Mouse (Mus musculus) stomach, embryonic 15.5 days (tissue): ENCODE measurements around the gene Cops2. TPM values are rescaled to one million over a fixed set of nuclear protein-coding genes. Genes with fewer than 3 reads are reported as not detected.

Experiments
- ATAC-seq: fragments of 200-750 bp; cut with Nextera tagmentation; 2 replicates; pipeline ENCODE4 v1.8.0; 2017; ENCODE audit warnings: low read depth, moderate number of reproducible peaks, moderate TSS enrichment; ENCODE audit not compliant: insufficient read depth, low FRiP score
- H3K27ac ChIP-seq: fragments of 300-500 bp; sonication (generic); 2 replicates; pipeline ENCODE4 v1.5.1; 2015; ENCODE audit warnings: mild to moderate bottlenecking, inconsistent platforms
- H3K27me3 ChIP-seq: fragments of 300-500 bp; sonication (generic); replicated peaks from 2 replicates; pipeline ENCODE4 v1.6.1; 2015; ENCODE audit warnings: inconsistent platforms
- H3K36me3 ChIP-seq: fragments of 300-500 bp; sonication (generic); 2 replicates; pipeline ENCODE4 v1.6.1; 2015; ENCODE audit warnings: inconsistent platforms
- H3K4me1 ChIP-seq: fragments of 300-500 bp; sonication (generic); 2 replicates; pipeline ENCODE4 v1.6.1; 2015; ENCODE audit warnings: inconsistent platforms
- H3K4me2 ChIP-seq: fragments of 300-500 bp; sonication (generic); 2 replicates; pipeline ENCODE4 v1.6.1; 2015; ENCODE audit warnings: mild to moderate bottlenecking, inconsistent platforms
- H3K4me3 ChIP-seq: fragments of 300-500 bp; sonication (generic); replicated peaks from 2 replicates; pipeline ENCODE4 v1.5.1; 2015; ENCODE audit warnings: inconsistent platforms
- H3K9ac ChIP-seq: fragments of 300-500 bp; sonication (generic); 2 replicates; pipeline ENCODE4 v1.6.1; 2015; ENCODE audit warnings: inconsistent platforms
- H3K9me3 ChIP-seq: fragments of 300-500 bp; sonication (generic); 2 replicates; pipeline ENCODE4 v1.6.1; 2016; ENCODE audit warnings: inconsistent platforms
- whole genome bisulfite sequencing: fragments of 180-500 bp; shearing (Covaris S2); methylation state at CpG from one replicate; pipeline ENCODE4 v1.1.7; 2015; 5-methylcytosine and 5-hydroxymethylcytosine counted together
- polyA plus RNA-seq: library from polyadenylated mRNA; unstranded; fragments of >200 nt; fragmentation: Nextera tagmentation; extraction: Ambion mirVana; gene quantifications from 2 replicates; pipeline ENCODE4 v1.2.1, GENCODE M21; 2015

Gene Cops2
- 66.1 and 69.4 TPM in 2 replicates for polyA plus RNA-seq

DNA sequence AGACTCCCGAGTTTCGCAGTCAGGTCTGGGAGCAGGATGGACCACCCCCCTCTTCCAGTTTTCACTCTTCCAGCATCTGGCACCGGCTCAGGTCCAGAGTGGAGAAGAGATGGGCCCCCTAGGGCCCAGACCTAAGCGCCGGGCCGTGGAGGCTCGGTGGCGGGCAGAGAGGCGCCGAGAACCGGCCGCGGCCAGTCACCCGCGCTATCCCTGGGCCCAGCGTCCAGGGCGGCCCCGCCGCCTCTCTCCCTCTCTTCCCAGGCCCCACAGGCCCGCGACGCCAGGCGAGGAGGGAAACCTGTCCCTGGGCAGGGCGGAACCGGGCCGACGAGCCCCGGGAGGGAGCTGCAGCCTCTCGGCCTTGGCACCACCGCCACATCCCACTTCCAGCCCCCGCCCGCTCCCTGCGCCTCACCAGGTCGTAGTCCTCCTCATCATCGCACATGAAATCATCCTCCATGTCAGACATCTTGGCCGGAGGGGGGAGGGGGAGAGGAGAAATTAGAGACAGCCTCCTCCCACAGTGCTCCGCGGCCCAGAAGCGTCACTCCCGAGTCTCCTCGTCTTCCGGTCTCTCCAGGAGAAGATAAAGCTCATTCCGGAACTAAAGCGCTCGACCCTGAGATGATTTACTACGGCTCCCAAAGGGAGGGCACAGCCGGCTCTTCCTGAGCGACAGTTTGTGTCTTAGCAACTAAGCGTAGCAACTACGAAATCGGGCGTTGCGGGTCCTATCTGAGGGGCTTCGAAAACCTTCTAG lies at the start of gene Cops2, which contains the start of gene Galk2:
Gene Cops2 (minus strand): TSS at position 619 of the 760 bp plus-strand sequence.
Gene Galk2 (plus strand): TSS at position 589 of the 760 bp plus-strand sequence.
- Histone ChIP-seq H3K27me3 (no peaks in the 10 kb centered on the region), H3K9me3 (no peaks in the 10 kb centered on the region), H3K27ac (peak within 1 kb of the TSS; percentile 83), H3K4me2 (peak within 1 kb of the TSS; percentile 56), H3K4me3 (peak within 1 kb of the TSS; percentile 100), H3K36me3 (no peaks in the 10 kb centered on the region), H3K4me1 (no peaks in the 10 kb centered on the region), H3K9ac (peak within 1 kb of the TSS; percentile 100)
- under 1% methylated on average over 52 of the region's 54 CpGs for WGBS
- ATAC-seq: peak; percentile 99

- H3K27me3 ChIP-seq: no peaks in the 10 kb centered on the region
- no peaks in the 10 kb centered on the region for H3K36me3 ChIP-seq
- H3K9me3 ChIP-seq: no peaks in the 10 kb centered on the region
- no peaks in the 10 kb centered on the region for H3K4me1 ChIP-seq
- H3K4me3 ChIP-seq: no peak overlapping the region
- ATAC-seq: no peak; the same call in 1 of the 2 replicates
- H3K27ac ChIP-seq: no peak overlapping the region
- 78% methylated on average over 4 of the region's 4 CpGs for WGBS
- no peak overlapping the region for H3K9ac ChIP-seq
- no peak overlapping the region for H3K4me2 ChIP-seq
Observed at GRCm38 (mm10) chr2:125907580-125908255, 48.8 kb upstream of the Cops2 start.

GRCm38 (mm10) chr2:125906407-125907066 lies 47.6 kb upstream of the Cops2 start:
- H3K36me3 ChIP-seq: no peaks in the 10 kb centered on the region
- H3K9ac ChIP-seq: no peak overlapping the region
- no peak for ATAC-seq
- no peaks in the 10 kb centered on the region for H3K4me1 ChIP-seq
- no peaks in the 10 kb centered on the region for H3K27me3 ChIP-seq
- WGBS: 55% methylated on average over 4 of the region's 4 CpGs
- no peaks in the 10 kb centered on the region for H3K9me3 ChIP-seq
- no peak overlapping the region for H3K4me3 ChIP-seq
- H3K4me2 ChIP-seq: no peak overlapping the region
- H3K27ac ChIP-seq: no peak overlapping the region

- Histone ChIP-seq H3K4me2 (no peak overlapping the region), H3K27ac (no peak overlapping the region), H3K27me3 (no peaks in the 10 kb centered on the region), H3K36me3 (no peaks in the 10 kb centered on the region), H3K9ac (no peak overlapping the region), H3K4me1 (no peaks in the 10 kb centered on the region), H3K9me3 (no peaks in the 10 kb centered on the region), H3K4me3 (no peak overlapping the region)
- no peak for ATAC-seq
- 82% methylated on average over 3 of the region's 3 CpGs for WGBS
Observed at GRCm38 (mm10) chr2:125901426-125901825, 42.5 kb upstream of the Cops2 start.

DNA sequence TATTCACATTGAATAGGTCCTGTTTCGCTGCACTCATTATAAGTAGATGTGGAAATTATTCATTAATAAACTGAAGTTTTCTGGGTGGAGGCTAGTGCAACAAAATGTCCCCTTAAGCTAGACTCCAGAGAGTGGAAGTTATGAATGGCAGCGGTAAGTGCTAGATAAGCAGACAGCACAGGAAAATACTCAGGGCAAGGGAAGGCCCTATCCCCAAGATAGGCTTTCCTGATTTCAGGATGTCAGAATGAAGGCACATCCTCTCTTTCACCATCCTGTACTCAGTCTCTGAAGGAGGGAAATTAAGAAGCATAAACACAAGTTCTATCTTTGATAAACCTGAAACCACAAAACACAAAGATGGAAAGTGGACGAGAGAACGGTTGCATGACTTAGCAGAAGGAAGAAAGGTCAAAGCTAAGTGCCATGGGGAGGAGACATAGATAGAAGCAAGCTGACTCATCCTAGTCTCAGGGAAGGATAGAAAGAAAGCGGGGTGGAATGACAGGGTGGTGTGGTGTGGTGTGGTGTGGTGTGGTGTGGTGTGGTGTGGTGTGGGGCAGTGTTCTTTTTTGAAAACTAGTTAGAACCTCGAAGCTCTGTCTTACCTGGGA lies 42.0 kb upstream of the Cops2 start:
- H3K9ac ChIP-seq: no peak overlapping the region
- H3K36me3 ChIP-seq: no peaks in the 10 kb centered on the region
- no peaks in the 10 kb centered on the region for H3K4me1 ChIP-seq
- peak; percentile 91; the same call in 1 of the 2 replicates for ATAC-seq
- WGBS: 78% methylated on average over 6 of the region's 6 CpGs
- H3K27ac ChIP-seq: no peak overlapping the region
- H3K4me3 ChIP-seq: no peak overlapping the region
- H3K4me2 ChIP-seq: no peak overlapping the region
- no peaks in the 10 kb centered on the region for H3K27me3 ChIP-seq
- H3K9me3 ChIP-seq: no peaks in the 10 kb centered on the region

DNA sequence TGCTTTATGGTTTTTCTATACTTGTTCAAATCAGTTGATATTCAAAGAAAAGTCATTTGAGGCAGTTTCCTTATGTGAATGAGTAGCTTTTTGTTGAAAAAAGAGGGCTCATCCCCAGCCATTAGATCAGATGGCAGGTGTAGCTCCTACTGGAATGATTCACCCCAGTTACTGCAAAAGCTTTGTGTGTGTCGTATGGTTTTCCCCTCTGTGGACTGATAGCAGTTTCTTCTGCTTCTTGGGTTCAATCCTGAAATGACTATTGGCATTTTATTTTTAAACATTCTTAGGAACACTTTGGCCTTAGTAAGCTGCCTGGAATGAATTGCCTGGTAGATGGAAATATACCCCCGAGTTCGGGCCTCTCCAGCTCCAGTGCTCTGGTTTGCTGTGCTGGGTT lies 37.4 kb upstream of the Cops2 start:
- no peaks in the 10 kb centered on the region for H3K9me3 ChIP-seq
- no peak overlapping the region for H3K27ac ChIP-seq
- ATAC-seq: no peak
- H3K4me1 ChIP-seq: 0 out of 2 replicates have a peak, but pooled peaks cover 3% of the 10 kb centered on the region
- H3K9ac ChIP-seq: no peak overlapping the region
- no peaks in the 10 kb centered on the region for H3K27me3 ChIP-seq
- WGBS: 92% methylated on average over 3 of the region's 3 CpGs
- H3K36me3 ChIP-seq: no peaks in the 10 kb centered on the region
- no peak overlapping the region for H3K4me2 ChIP-seq
- no peak overlapping the region for H3K4me3 ChIP-seq

- no peak overlapping the region for H3K4me2 ChIP-seq
- ATAC-seq: no peak
- H3K4me3 ChIP-seq: no peak overlapping the region
- no peaks in the 10 kb centered on the region for H3K9me3 ChIP-seq
- no peaks in the 10 kb centered on the region for H3K27me3 ChIP-seq
- 61% methylated on average over 4 of the region's 4 CpGs for WGBS
- H3K9ac ChIP-seq: no peak overlapping the region
- no peak overlapping the region for H3K27ac ChIP-seq
- H3K4me1 ChIP-seq: 0 out of 2 replicates have a peak, but pooled peaks cover 3% of the 10 kb centered on the region
- H3K36me3 ChIP-seq: no peaks in the 10 kb centered on the region
Observed at GRCm38 (mm10) chr2:125895099-125895498, 36.2 kb upstream of the Cops2 start.

DNA sequence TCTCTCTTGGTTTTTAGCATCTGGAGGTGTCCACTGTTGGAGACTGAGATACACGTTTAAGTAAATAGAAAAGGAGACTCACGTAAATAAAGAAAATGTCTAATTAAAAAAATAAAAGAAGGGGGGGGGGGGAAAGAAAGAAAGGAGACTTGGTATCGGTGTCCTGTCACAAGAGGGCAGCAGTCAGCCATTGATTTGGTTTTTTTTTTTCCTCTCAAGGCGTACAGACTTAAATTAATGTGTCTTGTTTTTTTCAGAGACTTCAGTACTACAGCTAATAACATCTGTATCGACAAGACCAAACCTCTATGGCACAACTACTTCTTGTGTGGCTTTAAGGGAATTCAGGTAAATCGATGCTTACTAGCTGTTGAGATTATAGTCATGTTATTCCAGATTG lies 34.2 kb upstream of the Cops2 start:
- ATAC-seq: no peak
- Histone ChIP-seq H3K9ac (no peak overlapping the region), H3K9me3 (no peaks in the 10 kb centered on the region), H3K27ac (no peak overlapping the region), H3K36me3 (no peaks in the 10 kb centered on the region), H3K4me3 (no peak overlapping the region), H3K27me3 (no peaks in the 10 kb centered on the region), H3K4me1 (0 out of 2 replicates have a peak, but pooled peaks cover 3% of the 10 kb centered on the region), H3K4me2 (no peak overlapping the region)
- WGBS: 41% methylated on average over 6 of the region's 6 CpGs

- H3K4me3 ChIP-seq: no peak overlapping the region
- no peak overlapping the region for H3K27ac ChIP-seq
- no peaks in the 10 kb centered on the region for H3K9me3 ChIP-seq
- H3K9ac ChIP-seq: no peak overlapping the region
- 76% methylated on average over 4 of the region's 4 CpGs for WGBS
- no peaks in the 10 kb centered on the region for H3K4me1 ChIP-seq
- no peaks in the 10 kb centered on the region for H3K27me3 ChIP-seq
- H3K36me3 ChIP-seq: no peaks in the 10 kb centered on the region
- H3K4me2 ChIP-seq: no peak overlapping the region
- no peak for ATAC-seq
Observed at GRCm38 (mm10) chr2:125885891-125886576, 27.1 kb upstream of the Cops2 start.

- Histone ChIP-seq H3K4me3 (no peak overlapping the region), H3K4me2 (no peak overlapping the region), H3K9ac (no peak overlapping the region), H3K9me3 (no peaks in the 10 kb centered on the region), H3K4me1 (no peaks in the 10 kb centered on the region), H3K36me3 (no peaks in the 10 kb centered on the region), H3K27ac (no peak overlapping the region), H3K27me3 (no peaks in the 10 kb centered on the region)
- no peak for ATAC-seq
- 67% methylated on average over 3 of the region's 3 CpGs for WGBS
Observed at GRCm38 (mm10) chr2:125870159-125870558, 11.2 kb upstream of the Cops2 start.

DNA sequence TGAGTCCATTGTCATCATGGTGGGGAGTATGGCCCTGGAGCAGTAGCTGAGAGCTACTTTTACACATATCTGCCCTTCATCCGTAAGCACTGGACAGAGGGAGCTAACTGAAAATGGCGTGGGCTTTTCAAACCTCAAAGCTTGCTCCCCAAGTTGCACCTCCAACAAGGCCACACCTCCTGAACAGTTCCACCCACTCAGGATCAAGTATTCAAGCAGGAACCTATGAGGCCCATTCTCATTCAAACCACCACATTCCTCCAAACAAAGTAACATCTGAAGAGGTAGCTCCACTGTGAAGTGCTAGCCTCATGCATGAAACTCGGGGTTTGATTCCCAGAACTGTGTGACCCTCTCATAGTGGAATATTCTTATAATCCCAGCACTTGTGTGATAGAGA lies 9.4 kb upstream of the Cops2 start:
- H3K36me3 ChIP-seq: no peaks in the 10 kb centered on the region
- H3K4me3 ChIP-seq: no peak overlapping the region
- H3K9me3 ChIP-seq: no peaks in the 10 kb centered on the region
- H3K27ac ChIP-seq: no peak overlapping the region
- H3K27me3 ChIP-seq: no peaks in the 10 kb centered on the region
- H3K4me1 ChIP-seq: no peaks in the 10 kb centered on the region
- ATAC-seq: no peak
- H3K4me2 ChIP-seq: no peak overlapping the region
- 82% methylated on average over 3 of the region's 3 CpGs for WGBS
- H3K9ac ChIP-seq: no peak overlapping the region
